Mouse (Mus musculus) spleen, adult 2 months (tissue): ENCODE measurements at regions not wholly inside any gene's neighbourhood (a gene's known extent, or its start where the extent isn't known, plus 50 kb on each side); places are given as distances from the start of the nearest gene placed in this dataset.

ENCODE experiments used
- CTCF ChIP-seq: fragments of 200-500 bp; IDR thresholded peaks from 2 replicates; pipeline ENCODE4 v1.5.1; 2011; ENCODE audit warnings: mild to moderate bottlenecking, inconsistent platforms; ENCODE audit not compliant: insufficient read depth, insufficient read length, insufficient replicate concordance; ENCODE audit errors: extremely low read depth
- POLR2A ChIP-seq: fragments of 200-500 bp; IDR thresholded peaks from 2 replicates; pipeline ENCODE4 v1.6.1; 2011; ENCODE audit warnings: low read depth, low read length, inconsistent platforms

DNA sequence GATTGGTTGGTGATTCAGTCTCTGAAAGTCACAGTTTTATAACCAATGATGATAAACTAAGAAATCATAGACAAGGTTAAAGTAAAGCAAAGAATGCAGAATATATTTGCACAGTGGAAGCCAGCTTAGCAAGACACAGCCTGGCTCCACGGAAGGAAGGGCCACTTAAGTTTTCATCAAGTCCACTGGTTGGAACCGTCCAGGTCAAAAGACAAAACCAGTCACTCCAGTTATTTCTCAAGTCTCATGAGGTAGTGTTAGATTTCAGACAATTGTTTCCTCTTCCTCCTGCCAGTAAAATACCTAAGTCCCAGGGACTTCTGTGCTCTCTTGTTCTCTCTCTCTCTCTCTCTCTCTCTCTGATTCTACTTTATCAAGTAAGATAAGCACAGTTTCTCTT lies 363.0 kb downstream of the Mllt3 start:
- no peak for TF ChIP-seq CTCF
- TF ChIP-seq POLR2A = no peak
